Mouse (Mus musculus): ENCODE results near the gene Art1.

DNA sequence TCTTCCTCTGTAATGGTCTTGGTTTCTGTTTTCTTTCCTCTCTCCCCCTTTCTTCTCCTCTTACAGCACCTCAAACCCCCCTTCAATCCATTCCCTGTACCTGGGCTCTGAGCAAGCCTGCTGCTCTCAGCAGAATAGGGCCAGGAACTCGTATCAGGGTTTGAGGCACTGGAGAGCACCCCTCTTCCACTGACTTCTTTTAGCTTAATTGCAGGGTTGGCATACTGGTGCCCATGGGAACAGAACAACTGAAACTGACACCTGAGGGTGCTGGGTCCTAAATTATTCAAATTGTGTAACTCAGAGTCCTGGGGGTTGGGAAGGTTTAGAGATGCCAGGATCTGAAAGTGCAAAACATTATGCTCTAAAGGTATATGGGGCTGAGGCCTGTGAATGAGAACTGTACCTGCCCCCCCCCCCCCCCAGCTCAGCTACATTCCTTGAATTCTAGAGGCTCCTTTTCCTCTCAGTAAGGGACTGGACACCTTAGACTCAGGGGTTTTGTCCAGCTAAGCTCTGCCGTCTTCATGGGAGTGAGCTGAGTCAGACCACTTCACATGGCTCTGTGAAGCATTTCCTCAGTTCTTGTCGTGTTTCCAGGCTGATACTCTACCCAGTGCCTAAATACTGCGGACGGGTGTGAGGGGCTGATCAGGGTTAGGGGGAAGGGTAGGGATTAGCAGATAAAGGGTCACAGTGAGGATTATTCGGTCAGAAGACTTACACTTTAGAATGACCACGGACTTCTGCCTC is 15.2 kb downstream of the Art1 start, which contains the start of gene Chrna10:
- TF ChIP-seq CTCF (IDR thresholded peaks at IDR 0.05), result no peak
- TF ChIP-seq EP300 (IDR thresholded peaks at IDR 0.05), result no peak
